Mouse (Mus musculus): ENCODE results near the gene Cep55. TPM values are rescaled to one million over a fixed set of nuclear protein-coding genes. Genes with fewer than 3 reads are reported as not detected.

Gene Cep55
- polyA plus RNA-seq, 1 experiment from 2014 or later, result 1.9 TPM

- no peak for DNase-seq (ENCODE audit: low spot score)
- Histone ChIP-seq H3K4me2 (replicated peaks; ENCODE audit: low read depth, low read length) (peak overlapping the region; percentile 42), H3K27ac (ENCODE audit: low read length) (peak overlapping the region; percentile 94), H3K9ac (replicated peaks; ENCODE audit: low read depth) (no peak overlapping the region), H3K9me3 (ENCODE audit: low read length) (no peaks in the 10 kb centered on the region), H3K27me3 (replicated peaks; ENCODE audit: insufficient read depth, low read length) (no peaks in the 10 kb centered on the region), H3K4me1 (ENCODE audit: insufficient read depth, low read depth, low read length) (peaks cover 41% of the 10 kb centered on the region), H3K4me3 (ENCODE audit: low read depth, low read length) (no peak overlapping the region), H3K36me3 (ENCODE audit: insufficient read depth, low read length) (no peaks in the 10 kb centered on the region)
- ATAC-seq, result no peak
- WGBS, result 14% methylated on average over 3 of the region's 3 CpGs
- no peak for TF ChIP-seq CTCF (IDR thresholded peaks at IDR 0.05)
Observed at GRCm38 (mm10) chr19:38029871-38030270, 24.9 kb upstream of the Cep55 start.

GRCm38 (mm10) chr19:38030673-38031137 is 24.1 kb upstream of the Cep55 start:
- Histone ChIP-seq H3K4me3 (ENCODE audit: low read depth, low read length) (no peak overlapping the region), H3K9me3 (ENCODE audit: low read length) (no peaks in the 10 kb centered on the region), H3K4me1 (ENCODE audit: insufficient read depth, low read depth, low read length) (peaks cover 38% of the 10 kb centered on the region), H3K9ac (replicated peaks; ENCODE audit: low read depth) (no peak overlapping the region), H3K27ac (ENCODE audit: low read length) (peak overlapping the region; percentile 94), H3K4me2 (replicated peaks; ENCODE audit: low read depth, low read length) (peak overlapping the region; percentile 42), H3K27me3 (replicated peaks; ENCODE audit: insufficient read depth, low read length) (no peaks in the 10 kb centered on the region), H3K36me3 (ENCODE audit: insufficient read depth, low read length) (no peaks in the 10 kb centered on the region)
- WGBS, result 4% methylated on average over 15 of the region's 23 CpGs
- DNase-seq (ENCODE audit: low spot score) (peak; percentile 73), ATAC-seq (peak; percentile 18; the same call in 1 of the 2 replicates)
- TF ChIP-seq EP300 (IDR thresholded peaks at IDR 0.05) (no peak), CTCF (IDR thresholded peaks at IDR 0.05) (no peak)

- 53% methylated on average over 9 of the region's 9 CpGs for WGBS
- peaks cover 36% of the 10 kb centered on the region for H3K4me1 ChIP-seq (ENCODE audit: insufficient read depth, low read depth, low read length)
- peak overlapping the region; percentile 47; the same call in 1 of the 2 replicates for H3K27ac ChIP-seq (ENCODE audit: low read length)
- H3K9me3 ChIP-seq (ENCODE audit: low read length), result no peaks in the 10 kb centered on the region
- no peak overlapping the region for H3K4me3 ChIP-seq (ENCODE audit: low read depth, low read length)
- H3K4me2 ChIP-seq (replicated peaks; ENCODE audit: low read depth, low read length), result no peak overlapping the region
- DNase-seq (ENCODE audit: low spot score), result no peak
- no peak for ATAC-seq
- no peaks in the 10 kb centered on the region for H3K36me3 ChIP-seq (ENCODE audit: insufficient read depth, low read length)
- no peaks in the 10 kb centered on the region for H3K27me3 ChIP-seq (replicated peaks; ENCODE audit: insufficient read depth, low read length)
- no peak for TF ChIP-seq CTCF (IDR thresholded peaks at IDR 0.05)
- TF ChIP-seq EP300 (IDR thresholded peaks at IDR 0.05), result no peak
- H3K9ac ChIP-seq (replicated peaks; ENCODE audit: low read depth), result no peak overlapping the region
Observed at GRCm38 (mm10) chr19:38031144-38031543, 23.7 kb upstream of the Cep55 start.

- ATAC-seq, result no peak
Observed at GRCm38 (mm10) chr19:38032993-38033734, 21.6 kb upstream of the Cep55 start.

GRCm38 (mm10) chr19:38033735-38034057 is 21.1 kb upstream of the Cep55 start:
- Histone ChIP-seq H3K27ac (ENCODE audit: low read length) (0 out of 2 replicates have a peak overlapping the region, but pooled peaks have one; percentile 63), H3K27me3 (replicated peaks; ENCODE audit: insufficient read depth, low read length) (no peaks in the 10 kb centered on the region), H3K9me3 (ENCODE audit: low read length) (no peaks in the 10 kb centered on the region), H3K4me2 (replicated peaks; ENCODE audit: low read depth, low read length) (no peak overlapping the region), H3K4me1 (ENCODE audit: insufficient read depth, low read depth, low read length) (peaks cover 29% of the 10 kb centered on the region), H3K9ac (replicated peaks; ENCODE audit: low read depth) (no peak overlapping the region), H3K4me3 (ENCODE audit: low read depth, low read length) (no peak overlapping the region), H3K36me3 (ENCODE audit: insufficient read depth, low read length) (no peaks in the 10 kb centered on the region)
- no peak for TF ChIP-seq CTCF (IDR thresholded peaks at IDR 0.05)
- TF ChIP-seq EP300 (IDR thresholded peaks at IDR 0.05), result no peak
- WGBS, result 74% methylated on average over 2 of the region's 2 CpGs
- ATAC-seq (no peak), DNase-seq (ENCODE audit: low spot score) (no peak)

More at GRCm38 (mm10) chr19:38032993-38033734, 21.6 kb upstream of the Cep55 start:
- H3K27me3 ChIP-seq (replicated peaks; ENCODE audit: insufficient read depth, low read length), result no peaks in the 10 kb centered on the region
- H3K36me3 ChIP-seq (ENCODE audit: insufficient read depth, low read length), result no peaks in the 10 kb centered on the region
- H3K4me2 ChIP-seq (replicated peaks; ENCODE audit: low read depth, low read length), result no peak overlapping the region
- H3K4me1 ChIP-seq (ENCODE audit: insufficient read depth, low read depth, low read length), result peaks cover 34% of the 10 kb centered on the region
- TF ChIP-seq CTCF (IDR thresholded peaks at IDR 0.05) (no peak), EP300 (IDR thresholded peaks at IDR 0.05) (no peak)
- H3K9ac ChIP-seq (replicated peaks; ENCODE audit: low read depth), result no peak overlapping the region
- no peak overlapping the region for H3K4me3 ChIP-seq (ENCODE audit: low read depth, low read length)
- H3K9me3 ChIP-seq (ENCODE audit: low read length), result no peaks in the 10 kb centered on the region
- 76% methylated on average over 15 of the region's 15 CpGs for WGBS
- peak overlapping the region; percentile 63; the same call in 1 of the 2 replicates for H3K27ac ChIP-seq (ENCODE audit: low read length)
- DNase-seq (ENCODE audit: low spot score), result no peak

- Histone ChIP-seq H3K4me3 (ENCODE audit: low read depth, low read length) (no peak overlapping the region), H3K4me2 (replicated peaks; ENCODE audit: low read depth, low read length) (no peak overlapping the region), H3K36me3 (ENCODE audit: insufficient read depth, low read length) (no peaks in the 10 kb centered on the region), H3K4me1 (ENCODE audit: insufficient read depth, low read depth, low read length) (peaks cover 23% of the 10 kb centered on the region), H3K27me3 (replicated peaks; ENCODE audit: insufficient read depth, low read length) (no peaks in the 10 kb centered on the region), H3K9me3 (ENCODE audit: low read length) (no peaks in the 10 kb centered on the region), H3K27ac (ENCODE audit: low read length) (peak overlapping the region; percentile 20; the same call in 1 of the 2 replicates), H3K9ac (replicated peaks; ENCODE audit: low read depth) (no peak overlapping the region)
- no peak for DNase-seq (ENCODE audit: low spot score)
- 52% methylated on average over 2 of the region's 2 CpGs for WGBS
- no peak for ATAC-seq
- no peak for TF ChIP-seq CTCF (IDR thresholded peaks at IDR 0.05)
- TF ChIP-seq EP300 (IDR thresholded peaks at IDR 0.05), result no peak
Observed at GRCm38 (mm10) chr19:38034696-38035095, 20.1 kb upstream of the Cep55 start.
